Mouse (Mus musculus): ENCODE results near the gene Ssh2.

- TF ChIP-seq POLR2A (IDR thresholded peaks at IDR 0.05; ENCODE audit: low read depth, low read length) = no peak
- TF ChIP-seq CTCF (conservative IDR thresholded peaks at IDR 0.05; ENCODE audit: insufficient read depth, insufficient read length, low read depth, low read length) = no peak
Observed at GRCm38 (mm10) chr11:77499354-77499753, 283.3 kb downstream of the Ssh2 start.

Measured in kidney, adult 2 months (tissue).